Mouse (Mus musculus) liver, embryonic 11.5 days (tissue): ENCODE results near the gene Pla2g3. TPM values are rescaled to one million over a fixed set of nuclear protein-coding genes. Genes with fewer than 3 reads are reported as not detected.

Experiments
- ATAC-seq: fragments of 200-750 bp; cut with Nextera tagmentation; replicated peaks from 2 replicates; pipeline ENCODE4 v1.8.0; 2017; ENCODE audit warnings: moderate number of reproducible peaks, mild to moderate bottlenecking, moderate TSS enrichment, moderate library complexity; ENCODE audit not compliant: low FRiP score
- DNase-seq: peaks from one replicate; pipeline ENCODE4 v3.0.0-alpha.2; 2017; ENCODE audit warnings: low spot score
- H3K27ac ChIP-seq: fragments of 300-500 bp; sonication (generic); 2 replicates; pipeline ENCODE4 v1.5.1; 2014; ENCODE audit warnings: mild to moderate bottlenecking, low read depth, low read length, control low read depth
- H3K27me3 ChIP-seq: fragments of 300-500 bp; sonication (generic); replicated peaks from 2 replicates; pipeline ENCODE4 v1.6.1; 2014; ENCODE audit warnings: low read length, mixed read lengths; ENCODE audit not compliant: control insufficient read depth, insufficient read depth
- H3K36me3 ChIP-seq: fragments of 300-500 bp; sonication (generic); 2 replicates; pipeline ENCODE4 v1.6.1; 2014; ENCODE audit warnings: mild to moderate bottlenecking, low read length, moderate library complexity, mixed read lengths; ENCODE audit not compliant: control insufficient read depth, insufficient read depth
- H3K4me1 ChIP-seq: fragments of 300-500 bp; sonication (generic); replicated peaks from 2 replicates; pipeline ENCODE4 v1.6.1; 2014; ENCODE audit warnings: low read length, mixed read lengths; ENCODE audit not compliant: control insufficient read depth, insufficient read depth
- H3K4me2 ChIP-seq: fragments of 300-500 bp; sonication (generic); 2 replicates; pipeline ENCODE4 v1.6.1; 2014; ENCODE audit warnings: mild to moderate bottlenecking, control low read depth, moderate library complexity
- H3K4me3 ChIP-seq: fragments of 300-500 bp; sonication (generic); 2 replicates; pipeline ENCODE4 v1.5.1; 2014; ENCODE audit warnings: low read depth, low read length, control low read depth
- H3K9ac ChIP-seq: fragments of 300-500 bp; sonication (generic); 2 replicates; pipeline ENCODE4 v1.6.1; 2014; ENCODE audit warnings: low read depth, low read length, control low read depth
- H3K9me3 ChIP-seq: fragments of 300-500 bp; sonication (generic); 2 replicates; pipeline ENCODE4 v1.6.1; 2016; ENCODE audit warnings: low read length, inconsistent platforms, mixed read lengths; ENCODE audit not compliant: control insufficient read depth
- WGBS: fragments of 180-500 bp; shearing (Covaris S2); extraction: QIAGEN DNeasy Blood & Tissue Kit; methylation state at CpG from one replicate; pipeline ENCODE4 v1.1.7; 2014; 5-methylcytosine and 5-hydroxymethylcytosine counted together
- polyA plus RNA-seq: library from polyadenylated mRNA; unstranded; fragments of >200 nt; fragmentation: Nextera tagmentation; extraction: Ambion mirVana; gene quantifications from 2 replicates; pipeline ENCODE4 v1.2.1, GENCODE M21; 2014

The Pla2g3 gene
- polyA plus RNA-seq, 1 experiment from 2014 or later = 0.27 TPM

- Histone ChIP-seq H3K4me1 (no peaks in the 10 kb centered on the region), H3K4me3 (no peak overlapping the region), H3K36me3 (no peaks in the 10 kb centered on the region), H3K27me3 (no peaks in the 10 kb centered on the region), H3K9ac (no peak overlapping the region), H3K27ac (no peak overlapping the region), H3K4me2 (no peak overlapping the region), H3K9me3 (no peaks in the 10 kb centered on the region)
- ATAC-seq = no peak
- no peak for DNase-seq
These were observed 12.6 kb upstream of the Pla2g3 start for GRCm38 (mm10) chr11:3475489-3475888.

- no peaks in the 10 kb centered on the region; the same call in 1 of the 2 replicates for H3K27me3 ChIP-seq
- H3K36me3 ChIP-seq = no peaks in the 10 kb centered on the region
- H3K9me3 ChIP-seq = no peaks in the 10 kb centered on the region
- DNase-seq = no peak
- no peak overlapping the region for H3K27ac ChIP-seq
- no peak overlapping the region for H3K4me3 ChIP-seq
- no peaks in the 10 kb centered on the region for H3K4me1 ChIP-seq
- no peak overlapping the region for H3K4me2 ChIP-seq
- H3K9ac ChIP-seq = no peak overlapping the region
- 60% methylated on average over 11 of the region's 11 CpGs for WGBS
- ATAC-seq = no peak
These were observed 4.0 kb upstream of the Pla2g3 start for GRCm38 (mm10) chr11:3483980-3484642.

- H3K27me3 ChIP-seq = no peaks in the 10 kb centered on the region; the same call in 1 of the 2 replicates
- no peak overlapping the region for H3K4me3 ChIP-seq
- 51% methylated on average over 7 of the region's 7 CpGs for WGBS
- H3K9me3 ChIP-seq = no peaks in the 10 kb centered on the region
- H3K27ac ChIP-seq = no peak overlapping the region
- no peaks in the 10 kb centered on the region for H3K4me1 ChIP-seq
- DNase-seq (no peak), ATAC-seq (no peak)
- H3K4me2 ChIP-seq = no peak overlapping the region
- H3K36me3 ChIP-seq = no peaks in the 10 kb centered on the region
- H3K9ac ChIP-seq = no peak overlapping the region
These were observed 1.7 kb upstream of the Pla2g3 start for GRCm38 (mm10) chr11:3486349-3486748.

DNA sequence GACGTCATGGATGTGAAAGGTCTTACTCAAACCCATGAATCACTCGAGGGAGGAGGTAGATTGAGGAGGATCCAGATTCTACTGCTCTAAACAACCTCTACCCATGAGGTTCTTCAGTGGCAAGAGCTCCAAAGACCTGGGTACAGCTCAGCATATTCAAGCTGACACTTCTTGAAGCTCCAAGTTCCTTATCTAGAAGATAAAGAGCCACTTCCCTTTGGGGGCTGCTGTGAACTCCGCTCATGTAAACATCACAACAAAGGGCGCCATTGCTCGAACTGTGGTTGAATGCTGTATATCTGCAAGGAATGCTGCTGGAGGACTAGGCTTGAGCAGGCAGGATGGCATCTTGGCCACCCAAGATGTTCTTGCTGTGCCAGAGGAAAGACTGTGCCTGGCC lies 952 bp downstream of the Pla2g3 start:
- Histone ChIP-seq H3K9me3 (no peaks in the 10 kb centered on the region), H3K4me3 (no peak overlapping the region), H3K4me2 (no peak overlapping the region), H3K36me3 (no peaks in the 10 kb centered on the region), H3K27me3 (no peaks in the 10 kb centered on the region; the same call in 1 of the 2 replicates), H3K27ac (no peak overlapping the region), H3K4me1 (no peaks in the 10 kb centered on the region), H3K9ac (no peak overlapping the region)
- ATAC-seq (no peak), DNase-seq (no peak)
- WGBS = 48% methylated on average over 5 of the region's 5 CpGs

DNA sequence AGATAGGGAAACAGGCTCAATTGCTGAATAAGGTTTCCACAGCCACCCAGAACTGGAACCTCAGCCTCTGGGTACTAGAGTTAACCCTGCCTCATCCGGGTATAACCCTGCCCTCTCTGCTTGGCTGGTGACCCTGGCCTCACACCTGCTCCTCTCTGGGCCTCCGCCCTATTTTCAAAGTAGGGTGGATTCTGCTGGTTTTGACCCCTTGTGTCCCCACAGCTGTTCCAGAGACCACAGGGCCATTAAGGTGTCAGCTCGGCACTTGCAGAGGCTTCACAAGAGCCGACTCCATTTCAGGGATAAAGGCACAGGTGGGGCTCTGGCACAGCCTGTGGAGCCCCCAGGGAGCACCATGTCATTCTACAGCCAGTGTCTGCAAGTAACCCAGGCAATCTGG lies 4.7 kb downstream of the Pla2g3 start:
- DNase-seq = no peak
- 78% methylated on average over 4 of the region's 4 CpGs for WGBS

DNA sequence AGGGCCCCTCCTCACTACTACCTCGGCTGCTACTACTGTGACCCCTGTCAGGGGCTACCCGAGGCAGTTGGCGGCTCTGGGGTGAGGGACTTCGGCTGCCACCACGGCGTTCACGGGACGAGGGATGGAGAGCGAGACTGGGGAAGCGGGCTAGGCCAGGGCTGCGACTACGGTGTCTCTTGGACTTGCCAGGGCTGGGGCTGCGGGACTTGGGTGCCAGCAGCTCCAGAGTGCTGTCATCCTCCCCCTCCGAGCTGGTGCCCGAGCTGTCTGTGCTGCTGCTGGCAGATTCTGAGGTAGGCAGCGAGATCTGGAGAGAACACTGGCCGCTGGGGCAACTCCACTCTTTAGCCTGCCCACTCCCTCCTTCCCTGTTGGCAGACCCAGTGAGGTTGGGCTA lies 6.8 kb downstream of the Pla2g3 start:
- Histone ChIP-seq H3K36me3 (no peaks in the 10 kb centered on the region), H3K4me1 (no peaks in the 10 kb centered on the region), H3K9me3 (no peaks in the 10 kb centered on the region), H3K4me3 (no peak overlapping the region), H3K4me2 (no peak overlapping the region), H3K27me3 (no peaks in the 10 kb centered on the region), H3K9ac (no peak overlapping the region), H3K27ac (no peak overlapping the region)
- WGBS = 79% methylated on average over 17 of the region's 17 CpGs
- ATAC-seq (no peak), DNase-seq (no peak)

More for the DNA sequence above, 4.7 kb downstream of the Pla2g3 start:
- no peak overlapping the region for H3K27ac ChIP-seq
- H3K4me1 ChIP-seq = no peaks in the 10 kb centered on the region
- no peak overlapping the region for H3K4me3 ChIP-seq
- H3K9ac ChIP-seq = no peak overlapping the region
- H3K9me3 ChIP-seq = no peaks in the 10 kb centered on the region
- H3K27me3 ChIP-seq = no peaks in the 10 kb centered on the region; the same call in 1 of the 2 replicates
- ATAC-seq = no peak
- no peaks in the 10 kb centered on the region for H3K36me3 ChIP-seq
- H3K4me2 ChIP-seq = no peak overlapping the region

DNA sequence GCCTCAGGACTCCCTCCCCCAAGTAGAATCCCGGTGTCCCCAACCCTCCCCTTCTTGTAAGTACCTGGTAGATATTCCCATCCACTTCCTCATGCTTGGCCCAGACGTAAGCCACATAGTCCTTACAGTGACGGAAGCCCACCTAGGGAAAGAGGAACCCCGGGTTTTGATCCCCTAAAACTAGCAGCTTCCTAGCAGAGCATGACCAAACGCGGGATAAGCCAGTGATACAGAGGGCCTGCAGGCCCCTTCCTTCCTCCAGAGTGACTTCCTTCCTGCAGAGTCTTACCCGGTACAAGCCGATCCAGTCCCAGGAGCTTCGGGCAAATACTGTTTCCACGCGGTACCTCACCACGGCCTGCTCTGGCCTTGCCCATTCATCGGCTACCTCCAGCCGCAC lies 7.4 kb downstream of the Pla2g3 start:
- H3K4me3 ChIP-seq = no peak overlapping the region
- no peak overlapping the region for H3K4me2 ChIP-seq
- no peak overlapping the region for H3K27ac ChIP-seq
- no peak for DNase-seq
- ATAC-seq = no peak
- no peak overlapping the region for H3K9ac ChIP-seq
- 57% methylated on average over 14 of the region's 14 CpGs for WGBS
- H3K27me3 ChIP-seq = no peaks in the 10 kb centered on the region
- H3K4me1 ChIP-seq = no peaks in the 10 kb centered on the region
- no peaks in the 10 kb centered on the region for H3K36me3 ChIP-seq
- no peaks in the 10 kb centered on the region for H3K9me3 ChIP-seq

DNA sequence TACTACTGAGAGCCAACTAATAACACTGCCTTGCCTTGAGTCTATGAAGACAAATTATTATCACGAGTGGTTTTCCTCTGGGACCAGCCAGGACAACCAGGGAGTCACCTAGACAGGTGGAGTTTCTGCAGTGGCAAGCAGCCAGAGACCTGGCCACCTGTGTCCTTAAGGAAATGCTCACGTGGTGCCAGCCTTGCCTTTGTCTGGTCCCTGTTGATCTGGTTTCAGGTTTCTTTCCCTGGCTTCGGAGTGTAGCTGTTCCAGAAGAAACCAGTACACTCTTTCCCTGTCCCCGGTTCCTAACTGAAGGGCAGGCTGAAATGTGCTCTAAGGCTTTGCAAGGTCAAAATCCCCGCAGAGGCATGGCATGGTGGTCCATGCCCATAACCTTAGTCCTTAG lies 8.7 kb downstream of the Pla2g3 start:
- 62% methylated on average over 5 of the region's 5 CpGs for WGBS
- ATAC-seq (no peak), DNase-seq (no peak)
- Histone ChIP-seq H3K9me3 (no peaks in the 10 kb centered on the region), H3K9ac (no peak overlapping the region), H3K4me1 (no peaks in the 10 kb centered on the region), H3K36me3 (no peaks in the 10 kb centered on the region), H3K27ac (no peak overlapping the region), H3K4me3 (no peak overlapping the region), H3K27me3 (no peaks in the 10 kb centered on the region), H3K4me2 (no peak overlapping the region)

DNA sequence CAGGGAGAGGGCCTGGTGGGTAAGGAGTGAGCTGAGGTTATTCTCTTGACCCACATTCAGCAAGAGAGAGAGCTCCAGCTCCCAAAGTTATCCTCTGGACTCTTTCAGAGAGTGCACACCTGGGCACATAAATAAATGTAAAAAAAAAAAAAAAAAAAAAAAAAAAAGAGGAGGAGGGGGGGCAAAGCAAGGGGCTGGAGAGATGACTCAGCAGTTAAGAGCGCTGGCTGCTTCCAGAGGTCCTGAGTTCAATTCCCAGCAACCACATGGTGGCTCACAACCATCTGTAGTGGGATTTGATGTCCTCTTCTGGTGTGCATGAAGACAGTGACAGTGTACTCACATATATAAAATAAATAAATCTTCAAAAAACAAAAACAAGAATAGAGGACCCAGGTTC lies 9.2 kb downstream of the Pla2g3 start:
- Histone ChIP-seq H3K4me3 (no peak overlapping the region), H3K27ac (no peak overlapping the region), H3K9ac (no peak overlapping the region), H3K36me3 (no peaks in the 10 kb centered on the region), H3K4me2 (no peak overlapping the region), H3K9me3 (no peaks in the 10 kb centered on the region), H3K27me3 (0 out of 2 replicates have a peak, but pooled peaks cover 1% of the 10 kb centered on the region), H3K4me1 (no peaks in the 10 kb centered on the region)
- no peak for ATAC-seq
- WGBS = 95% methylated on average over 1 of the region's 1 CpGs
- no peak for DNase-seq
